Mouse (Mus musculus): ENCODE data around the gene Ofd1.

Gene Ofd1

DNA sequence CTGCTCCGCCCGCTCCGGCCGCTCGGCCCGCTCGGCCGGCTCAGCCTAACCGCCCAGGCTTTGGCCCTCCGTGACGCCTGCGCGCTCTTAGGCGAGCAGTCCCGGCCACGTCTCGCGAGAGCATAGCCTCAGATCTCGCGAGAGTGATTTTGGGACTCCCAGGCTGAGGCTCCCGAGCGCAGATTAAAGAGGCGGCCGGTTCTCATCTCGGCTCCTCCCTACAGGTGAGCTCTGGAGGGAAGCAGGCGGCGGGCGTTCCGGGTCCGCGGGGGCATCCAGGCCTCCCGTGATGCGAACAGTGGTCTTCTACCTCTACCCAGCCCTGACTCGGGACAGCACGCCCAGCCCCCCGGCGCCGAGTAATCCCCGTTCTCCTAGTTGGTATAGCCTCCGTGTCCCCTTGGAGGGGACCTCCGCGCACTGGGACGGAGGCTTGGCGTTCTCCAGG lies at the start of gene Ofd1:
TSS of gene Ofd1 (minus strand) at position 89 of the 448 bp plus-strand sequence.
- DNase-seq (ENCODE audit: low spot score): peak; percentile 94

DNA sequence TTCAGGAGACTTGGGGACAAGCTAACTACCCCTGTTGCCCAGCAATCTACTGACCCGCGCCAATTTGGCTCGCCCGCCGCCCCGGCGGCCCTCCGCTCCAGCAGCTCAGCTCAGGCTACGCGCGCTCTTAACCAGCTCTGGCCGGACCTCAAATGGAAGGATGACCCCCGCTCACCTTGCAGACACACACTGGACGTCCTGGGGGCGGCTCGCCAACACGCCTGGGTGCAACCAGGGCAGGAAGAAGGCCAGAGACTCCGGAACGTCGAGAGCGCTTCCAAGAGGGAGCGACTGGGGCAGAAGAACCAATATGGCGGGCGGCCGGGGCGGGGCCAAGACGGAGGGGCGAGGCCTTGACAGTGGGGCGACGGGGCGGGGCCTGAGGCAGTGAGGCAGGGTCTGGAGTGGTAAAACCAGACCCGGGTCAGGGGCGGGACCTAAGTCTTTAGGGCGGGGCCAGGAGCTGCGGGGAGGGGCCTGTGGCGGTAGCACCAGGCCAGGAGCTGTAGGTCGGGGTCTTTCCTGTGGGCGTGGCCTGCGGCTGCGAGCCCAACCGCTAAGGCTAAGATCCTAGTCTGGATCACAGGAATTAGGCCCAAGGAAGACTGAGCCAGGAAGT lies 39.0 kb upstream of the Ofd1 start, which contains the start of gene Rab9:
TSS of gene Rab9 (minus strand) at position 503 of the 619 bp plus-strand sequence.
- peak; percentile 90 for DNase-seq (ENCODE audit: low spot score)

DNA sequence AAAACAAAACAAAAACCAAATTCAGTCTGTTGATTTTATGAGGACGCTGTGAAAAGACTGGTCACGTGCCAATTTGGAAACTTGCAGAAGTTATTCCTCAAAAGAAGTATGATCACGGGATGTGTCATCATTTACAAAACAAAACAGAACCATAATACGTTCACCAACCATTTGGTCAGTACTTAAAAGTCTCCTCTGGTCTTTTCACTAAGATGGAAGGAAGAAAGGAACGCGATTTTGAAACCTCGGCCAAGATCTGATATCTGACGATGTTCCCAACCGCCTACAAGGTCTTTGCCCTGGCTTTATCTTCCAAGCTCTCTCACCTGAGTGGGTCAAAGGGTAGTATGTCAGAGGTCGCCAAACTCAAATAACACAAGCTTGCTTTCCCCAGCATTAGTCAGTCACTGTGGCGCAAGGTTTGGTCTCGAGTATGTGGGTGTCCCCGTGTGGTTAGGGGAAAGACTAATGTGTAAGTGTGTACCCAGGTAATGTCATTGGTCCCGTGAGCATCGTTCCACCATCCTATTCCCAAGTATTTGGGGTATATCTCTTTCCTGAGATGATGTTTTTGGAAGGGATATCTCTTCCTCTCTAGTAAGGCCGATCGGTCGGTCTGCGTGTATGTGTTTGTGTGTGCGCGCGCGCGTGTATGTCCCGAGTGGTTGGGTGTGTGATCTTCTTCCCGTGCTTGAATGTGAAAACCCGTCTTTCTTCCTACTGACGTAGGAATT lies 38.3 kb upstream of the Ofd1 start:
- DNase-seq (ENCODE audit: low spot score): peak; percentile 11

DNA sequence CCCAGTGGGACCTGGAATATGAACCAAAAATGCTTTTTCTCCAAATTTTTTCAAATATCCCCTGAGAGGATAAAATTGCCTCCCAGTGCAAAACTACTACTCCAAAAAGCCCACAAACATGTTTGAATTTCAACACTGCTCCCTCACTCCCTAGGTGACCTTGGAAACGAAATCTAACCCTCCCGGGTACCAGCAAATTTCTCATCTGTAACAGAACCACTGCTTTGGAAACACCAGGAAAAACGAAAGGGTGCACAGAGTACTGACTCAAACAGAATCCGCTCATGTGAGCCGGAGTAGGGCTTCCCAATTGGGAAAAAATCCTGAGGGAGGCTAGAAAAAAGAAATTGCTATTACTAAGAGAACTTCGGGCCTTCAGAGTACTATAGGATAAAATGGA lies 36.9 kb upstream of the Ofd1 start:
- no peak for DNase-seq (ENCODE audit: low spot score)

DNA sequence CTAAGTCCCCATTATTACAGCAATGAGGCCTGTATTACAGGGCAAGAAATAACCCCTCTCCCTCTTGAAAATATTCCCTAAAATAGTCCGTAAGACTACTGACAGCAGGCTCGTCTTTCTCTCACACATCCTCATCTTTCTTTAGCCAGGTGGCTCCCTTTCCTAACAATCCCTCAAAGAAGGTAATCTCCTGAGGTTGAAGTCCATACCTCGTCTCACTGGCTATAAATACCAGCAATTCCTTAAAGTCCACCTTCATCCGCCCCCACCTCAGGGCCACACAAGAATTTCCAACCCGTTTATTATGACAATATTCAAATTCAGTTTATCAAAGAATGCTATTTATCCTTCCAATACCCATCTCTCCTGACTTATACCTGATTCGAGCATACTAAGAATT lies 32.1 kb upstream of the Ofd1 start:
- no peak for DNase-seq (ENCODE audit: low spot score)

DNA sequence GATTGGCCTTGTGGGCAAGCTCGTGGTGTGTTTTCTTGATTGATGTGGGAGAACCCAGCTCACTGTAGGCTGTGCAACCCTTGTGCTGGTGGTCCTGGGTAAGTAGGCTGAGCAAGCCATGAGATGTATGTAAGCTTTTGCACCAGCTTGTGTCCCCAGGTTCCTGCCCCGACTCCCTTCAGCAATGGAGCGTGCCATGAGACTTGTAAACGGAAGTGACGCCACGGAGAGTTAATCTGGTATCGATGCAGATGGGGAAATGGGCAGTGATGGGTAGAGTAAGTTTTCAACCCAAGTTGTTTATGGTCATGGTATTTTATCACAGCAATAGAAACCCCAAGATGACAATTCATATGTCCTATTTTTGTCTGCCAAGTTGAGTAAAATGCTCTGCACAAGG lies 27.8 kb upstream of the Ofd1 start:
- no peak for DNase-seq (ENCODE audit: low spot score)

DNA sequence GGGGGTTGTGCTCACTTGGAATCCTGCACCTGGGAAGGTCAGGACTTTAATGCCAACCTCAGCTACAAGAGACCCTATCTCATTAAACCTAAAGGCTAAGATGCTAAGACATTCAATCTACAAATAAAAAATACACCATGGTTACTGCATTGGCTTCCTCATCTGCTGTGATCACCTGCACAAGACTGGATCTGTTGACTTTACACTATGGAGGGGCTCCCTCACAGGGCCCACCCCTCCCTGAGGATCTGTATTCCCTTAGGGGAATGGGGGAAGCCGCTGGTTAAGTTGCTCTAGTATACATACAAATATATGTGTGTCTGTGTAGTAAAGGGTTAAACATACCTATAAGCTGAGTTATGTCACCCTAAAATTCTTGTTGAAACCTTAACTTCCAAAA lies 15.0 kb upstream of the Ofd1 start:
- no peak for DNase-seq (ENCODE audit: low spot score)

DNA sequence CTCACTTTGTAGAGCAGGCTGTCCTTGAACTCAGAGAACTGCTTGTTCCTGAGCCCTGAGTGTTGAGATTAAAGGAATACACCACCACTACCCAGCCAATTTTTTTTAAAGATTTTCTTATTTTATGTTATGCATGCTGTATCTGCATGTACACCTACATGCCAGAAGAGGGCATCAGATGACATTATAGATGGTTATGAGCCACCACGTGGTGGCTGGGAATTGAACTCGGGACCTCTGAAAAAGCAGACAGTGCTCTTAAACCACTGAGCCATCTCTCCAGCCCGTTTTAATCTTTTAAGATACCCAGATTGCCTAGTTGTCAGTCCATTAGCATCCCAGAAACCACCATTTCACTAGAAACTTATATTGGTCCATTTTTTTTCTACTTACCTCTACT lies 13.8 kb upstream of the Ofd1 start:
- no peak for DNase-seq (ENCODE audit: low spot score)

DNA sequence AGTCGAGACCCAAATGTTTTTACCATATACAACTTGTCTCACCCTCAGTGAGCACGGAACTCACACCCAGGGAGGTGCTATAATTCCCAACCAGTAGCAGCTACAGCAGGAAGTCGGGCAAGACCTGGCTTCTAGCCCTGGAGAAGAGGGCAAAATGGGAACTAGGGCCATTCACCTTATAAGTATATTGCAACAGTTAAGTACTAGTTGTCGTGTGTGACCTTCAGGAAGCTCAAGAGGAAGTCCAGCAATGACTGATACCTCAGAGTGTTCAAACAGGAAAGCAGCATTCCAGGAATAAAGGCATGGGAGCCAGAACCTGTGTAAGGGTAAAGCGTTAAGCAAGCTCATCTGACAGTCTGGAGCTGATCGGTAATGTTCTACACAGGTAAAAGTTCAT lies 13.0 kb upstream of the Ofd1 start:
- DNase-seq (ENCODE audit: low spot score): no peak

DNA sequence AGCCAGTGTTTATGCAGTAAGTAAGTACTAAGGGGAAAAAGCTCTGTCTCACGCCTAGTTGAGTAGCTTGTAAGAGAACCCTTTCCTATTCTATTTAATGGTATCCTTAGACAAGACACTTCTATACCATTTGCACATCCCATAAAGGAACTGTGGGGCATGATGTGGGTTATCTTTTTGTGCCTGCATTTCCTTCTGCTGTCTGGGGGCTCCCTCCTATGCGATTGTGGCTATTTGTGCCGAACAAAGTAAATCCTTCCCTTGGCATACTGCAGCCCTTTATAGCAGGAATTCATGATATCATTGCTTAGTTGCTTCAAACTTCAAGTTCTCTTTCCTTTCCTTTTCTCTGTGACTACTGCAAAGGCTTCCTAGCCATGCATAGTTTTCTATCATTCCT lies 4.0 kb upstream of the Ofd1 start:
- no peak for DNase-seq (ENCODE audit: low spot score)

DNA sequence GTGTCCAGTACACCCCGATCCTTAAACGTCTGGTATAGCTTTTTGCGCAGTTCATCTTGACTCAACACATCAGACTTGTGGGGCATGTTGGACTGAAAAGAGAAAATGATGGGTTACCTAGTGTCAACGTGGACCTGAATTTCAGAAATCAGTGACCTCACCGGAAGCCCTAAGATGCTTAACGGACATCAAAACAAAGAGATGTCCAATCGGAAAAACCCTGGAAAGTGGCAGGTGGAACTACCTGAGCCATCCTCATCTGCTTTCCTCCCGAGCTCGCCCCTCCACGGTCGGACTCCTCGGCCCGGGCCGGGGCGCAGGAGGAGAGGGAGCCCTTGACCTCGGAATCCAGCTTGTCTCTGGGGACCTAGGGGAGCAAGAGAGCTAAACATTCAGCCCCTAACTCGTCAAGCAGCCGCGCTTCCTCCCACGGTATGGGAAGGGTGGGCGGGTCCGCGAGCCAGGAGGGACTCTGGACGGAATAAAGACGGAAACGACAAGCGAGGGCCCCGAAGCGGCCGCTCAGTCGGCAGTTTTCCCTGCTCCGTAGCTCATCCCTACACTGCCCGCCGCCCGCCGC lies 378 bp downstream of the Ofd1 start, which contains the start of gene Trappc2:
TSS of gene Trappc2 (plus strand) at position 539 of the 580 bp plus-strand sequence.
- peak; percentile 47 for DNase-seq (ENCODE audit: low spot score)

DNA sequence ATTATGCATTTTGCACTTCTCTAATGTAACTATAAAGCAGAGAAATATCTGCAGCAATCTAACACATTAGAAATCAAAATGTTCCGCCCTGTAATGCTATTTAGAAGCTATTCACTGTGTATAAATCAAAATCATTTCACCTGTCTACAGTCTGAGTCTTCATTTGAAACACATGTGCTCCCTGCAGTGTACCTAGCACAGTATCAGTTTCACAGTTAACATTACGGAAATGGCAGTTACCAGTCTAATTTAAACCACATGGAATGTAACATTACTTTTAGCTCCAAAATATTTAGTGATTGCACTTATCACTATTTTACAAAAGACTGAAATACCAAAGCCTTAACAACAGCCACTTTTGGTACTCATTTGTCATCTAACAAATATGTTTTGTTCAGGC lies 5.7 kb downstream of the Ofd1 start:
- DNase-seq (ENCODE audit: low spot score): no peak

DNA sequence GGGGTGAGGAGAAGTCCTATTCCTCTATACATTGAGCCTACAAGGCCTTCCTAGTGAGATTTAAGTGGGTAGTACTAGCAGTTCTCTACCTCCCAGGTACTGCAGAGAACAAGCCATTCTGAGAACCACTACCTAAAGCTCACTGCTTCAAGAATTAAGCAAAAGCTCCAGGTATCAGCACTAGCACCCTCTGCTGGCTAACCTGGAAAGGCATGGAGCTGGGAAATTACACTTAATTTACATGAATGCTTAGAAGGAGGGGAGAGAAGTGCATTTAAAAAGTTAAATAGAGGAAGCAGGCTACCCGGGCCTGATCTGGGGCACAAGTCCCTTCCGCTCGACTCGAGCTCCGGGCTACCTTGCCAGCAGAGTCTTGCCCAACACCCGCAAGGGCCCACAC lies 24.3 kb downstream of the Ofd1 start:
- peak; percentile 20 for DNase-seq (ENCODE audit: low spot score)

DNA sequence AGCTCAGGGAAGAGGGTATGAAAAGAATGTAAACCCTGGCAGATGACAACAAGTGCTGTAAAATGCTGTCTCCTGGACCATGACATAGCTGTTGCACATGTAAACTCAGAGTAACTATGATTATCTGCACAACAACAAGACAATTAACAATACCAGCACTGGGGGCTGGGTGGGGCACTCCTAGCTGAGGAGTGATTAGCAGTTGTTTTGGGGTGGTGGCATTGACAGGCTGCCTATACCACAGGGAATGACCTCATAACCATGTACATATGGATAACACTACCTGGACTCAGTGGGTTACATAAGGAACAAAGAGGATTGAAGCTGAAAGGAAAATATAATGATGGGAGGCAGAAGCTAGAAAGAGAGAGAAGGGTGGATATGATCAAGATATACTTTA lies 32.6 kb downstream of the Ofd1 start:
- no peak for DNase-seq (ENCODE audit: low spot score)

DNA sequence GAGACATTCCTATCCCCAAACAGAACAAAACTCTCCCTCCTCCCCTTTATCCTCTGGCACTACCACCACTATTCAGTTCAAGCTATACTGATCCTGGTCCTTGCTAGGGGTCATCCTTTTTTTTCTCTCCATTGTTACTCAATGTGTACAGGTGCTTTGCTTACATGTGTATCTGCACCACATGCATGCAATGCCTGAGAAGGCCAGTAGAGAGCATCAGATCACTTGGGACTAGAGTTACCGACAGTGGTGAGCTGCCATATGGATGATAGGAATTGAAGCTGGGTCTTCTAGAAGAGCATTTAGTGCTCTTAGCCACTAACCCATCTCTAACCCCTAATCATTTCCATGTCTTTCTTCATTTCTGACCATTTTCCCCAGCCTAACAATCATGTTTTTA lies 46.8 kb downstream of the Ofd1 start:
- DNase-seq (ENCODE audit: low spot score): no peak

DNA sequence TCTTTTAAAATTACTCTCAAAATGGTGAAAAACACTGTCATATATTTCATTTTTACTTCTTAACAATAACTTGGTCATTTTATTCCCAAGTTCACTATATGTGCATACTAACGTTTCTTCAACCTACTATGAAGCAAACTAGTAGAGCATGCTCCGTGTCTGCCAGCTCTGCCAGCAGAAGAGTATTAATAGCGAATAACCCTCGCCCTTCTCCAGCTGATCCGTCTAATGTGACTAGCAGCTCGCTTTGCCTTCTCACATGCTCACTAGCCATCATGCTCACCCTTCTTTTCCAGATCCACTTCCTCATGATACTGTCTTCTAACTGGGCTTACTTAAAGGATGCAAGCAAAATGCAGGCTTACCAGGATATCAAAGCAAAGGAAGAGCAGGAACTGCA lies 53.8 kb downstream of the Ofd1 start:
- DNase-seq (ENCODE audit: low spot score): no peak

DNA sequence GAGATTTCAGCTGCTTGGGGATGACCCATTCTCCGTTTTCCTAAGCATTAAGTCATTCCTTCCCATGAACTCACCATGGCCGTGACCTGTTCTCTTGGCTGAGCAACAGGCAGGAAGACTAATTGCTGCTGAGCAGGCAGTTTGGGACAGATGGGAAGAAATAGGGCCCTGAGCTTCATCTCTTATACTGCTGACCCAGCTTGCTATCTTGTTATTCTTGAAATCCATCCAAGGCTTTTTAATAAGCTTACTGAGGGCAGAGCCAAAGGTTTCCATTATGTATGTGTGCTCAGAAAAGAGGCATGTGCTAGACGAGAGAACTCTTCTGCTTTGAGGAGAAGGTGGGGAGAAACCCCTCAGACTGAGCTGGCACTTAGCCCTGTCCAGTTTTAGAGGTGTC lies 55.6 kb downstream of the Ofd1 start:
- peak; percentile 8 for DNase-seq (ENCODE audit: low spot score)

DNA sequence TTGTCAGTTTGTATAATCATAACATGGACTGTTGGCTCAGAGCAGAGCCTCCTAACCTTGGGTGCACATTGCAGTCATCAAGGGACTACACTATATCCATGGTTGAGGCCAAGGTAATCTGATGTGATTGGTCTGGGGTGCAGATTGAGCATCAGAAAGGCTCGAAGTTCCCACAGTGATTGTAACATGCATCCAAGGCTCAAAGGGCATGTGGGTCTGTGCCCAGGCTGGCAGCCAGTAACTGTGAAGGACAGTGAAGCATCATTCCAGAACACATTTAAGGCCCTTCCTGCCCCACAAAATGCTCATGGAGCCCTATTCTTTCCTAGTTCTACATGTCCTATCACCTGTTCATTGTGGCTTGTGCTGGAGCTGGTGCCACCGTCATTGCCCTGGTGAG lies 56.9 kb downstream of the Ofd1 start:
- DNase-seq (ENCODE audit: low spot score): no peak

DNA sequence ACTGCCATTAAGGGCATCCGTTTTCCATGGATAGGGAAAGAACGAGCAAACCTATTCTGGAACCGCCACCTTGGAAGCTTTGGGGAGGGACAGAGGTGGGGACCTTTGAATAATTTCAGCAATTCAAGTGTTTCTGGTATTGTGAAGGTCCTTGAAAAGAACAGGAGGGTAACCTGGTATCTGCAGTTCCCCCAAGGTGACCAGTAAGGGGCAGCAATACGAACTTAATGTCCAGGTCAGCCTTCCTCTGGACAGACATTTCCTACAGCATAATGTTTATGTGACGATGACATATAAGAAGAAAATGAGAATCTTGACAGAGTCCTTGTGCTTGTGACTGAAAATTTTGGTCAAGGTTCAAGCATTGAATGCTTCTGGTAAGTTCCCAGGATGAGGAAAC lies 61.9 kb downstream of the Ofd1 start:
- DNase-seq (ENCODE audit: low spot score): no peak

DNA sequence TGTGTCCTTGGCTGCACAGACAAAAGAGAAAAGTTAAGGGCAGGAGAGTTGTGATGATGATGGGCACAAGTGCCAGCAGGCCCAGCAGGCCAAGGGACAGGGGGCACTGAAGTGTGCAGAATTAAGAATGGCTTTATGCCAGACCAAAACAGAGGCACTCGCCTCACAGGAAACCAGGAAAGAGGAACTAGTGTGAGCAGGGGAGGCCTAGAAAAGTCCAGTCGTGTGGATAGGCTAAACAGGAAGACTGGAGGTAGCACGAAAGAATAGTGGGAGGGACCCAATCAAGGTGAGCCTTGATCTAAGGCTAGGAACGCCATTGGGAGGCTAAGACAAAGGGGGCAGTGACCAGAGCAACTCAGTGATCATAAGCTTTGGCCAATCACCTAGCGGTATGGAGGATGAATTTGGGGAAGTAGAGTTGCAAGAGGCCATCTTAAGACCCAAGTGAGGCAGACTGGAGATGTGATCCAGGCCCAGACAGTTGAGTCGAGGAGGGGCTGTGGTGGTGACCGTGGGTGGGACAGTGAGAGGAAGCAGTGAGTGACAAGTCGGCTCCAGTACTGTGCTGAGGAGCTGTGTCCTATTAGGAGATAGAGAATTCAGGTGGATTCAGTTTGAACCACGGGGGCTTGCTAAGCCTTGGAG lies 63.7 kb downstream of the Ofd1 start:
- DNase-seq (ENCODE audit: low spot score): no peak

DNA sequence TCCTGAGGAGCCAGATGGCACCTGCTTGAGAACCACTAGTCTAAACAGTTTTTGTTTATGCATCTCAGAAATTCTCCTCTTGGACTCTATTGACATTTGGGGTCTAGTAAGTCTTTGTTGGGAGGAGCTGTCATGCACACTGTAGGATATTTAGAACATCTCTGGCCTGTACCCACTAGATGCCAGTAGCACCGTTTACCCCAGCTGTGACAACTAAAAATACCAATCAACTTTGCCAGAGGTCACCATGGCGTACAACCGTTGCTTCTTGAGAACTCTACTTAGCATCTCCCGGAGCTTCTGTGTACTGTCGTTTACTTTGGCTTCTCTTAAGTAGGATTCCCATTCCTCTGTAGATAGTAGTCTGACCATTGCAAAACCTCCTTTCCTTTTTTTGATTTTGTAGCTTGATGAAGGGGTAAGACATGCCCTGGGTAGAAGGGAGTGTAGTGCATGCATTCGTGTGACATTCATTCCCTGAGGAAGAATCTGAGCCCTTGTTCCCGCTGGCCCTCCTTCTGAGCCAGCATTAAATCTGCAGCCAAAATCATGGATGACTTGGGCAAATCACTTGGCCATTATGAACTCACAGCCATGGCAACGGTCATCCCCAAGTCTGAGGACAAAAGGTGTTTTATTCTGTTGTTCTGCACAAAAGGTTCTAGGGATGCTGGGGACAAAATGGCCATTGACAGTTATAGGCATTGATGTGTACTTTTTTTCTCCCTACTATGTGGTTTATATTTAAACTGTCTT lies 74.9 kb downstream of the Ofd1 start:
- DNase-seq (ENCODE audit: low spot score): no peak

DNA sequence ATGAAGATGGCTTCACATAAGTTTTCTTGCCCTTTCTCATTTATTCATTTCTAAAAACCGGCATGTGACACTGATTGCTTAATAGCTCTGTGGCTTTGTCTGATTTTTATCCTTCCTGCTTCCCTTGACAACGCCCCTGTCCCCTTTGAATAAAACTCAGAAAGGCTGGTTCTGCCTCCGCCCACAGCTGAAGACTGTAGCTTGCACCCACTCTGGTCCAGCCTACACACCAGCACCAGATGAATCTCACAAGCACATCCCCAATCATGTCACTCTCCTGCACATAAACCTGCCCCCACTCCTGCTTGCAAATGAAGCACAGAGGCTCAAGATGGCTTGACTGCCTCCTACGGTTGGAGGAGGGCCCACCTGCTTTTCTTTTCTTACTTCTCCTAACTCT lies 80.0 kb downstream of the Ofd1 start:
- DNase-seq (ENCODE audit: low spot score): no peak

All from MN1 (cell line).